Mouse (Mus musculus) MEL (cell line): ENCODE measurements at regions not wholly inside any gene's neighbourhood (a gene's known extent, or its start where the extent isn't known, plus 50 kb on each side); places are given as distances from the start of the nearest gene placed in this dataset.

Source experiments
- DNase-seq: peaks from one replicate; pipeline ENCODE4 v3.0.0; 2011; ENCODE audit warnings: low read depth, low spot score
- H3K27ac ChIP-seq: 2 replicates; pipeline ENCODE4 v1.5.1; 2012; ENCODE audit warnings: low read depth, mild to moderate bottlenecking, control low read depth, low read length, moderate library complexity; ENCODE audit not compliant: control insufficient read depth
- H3K27me3 ChIP-seq, 2 experiments: fragments of 150-350 bp in 1 of 2; sonication (generic) in 1 of 2; 2 replicates each; pipeline ENCODE4 v1.6.1; 2012; ENCODE audit warnings: low read length in 2 of 2, mild to moderate bottlenecking in 2 of 2, improper control_type of control experiment in 1 of 2, moderate library complexity in 1 of 2; ENCODE audit not compliant: insufficient read depth in 2 of 2, control insufficient read depth in 1 of 2
- H3K36me3 ChIP-seq, 2 experiments: 2 replicates each; pipeline ENCODE4 v1.6.1; 2012 to 2014; ENCODE audit warnings: low read length in 2 of 2, improper control_type of control experiment in 1 of 2, inconsistent platforms in 1 of 2, mild to moderate bottlenecking in 1 of 2; ENCODE audit not compliant: insufficient read depth in 2 of 2, control insufficient read depth in 1 of 2
- H3K4me1 ChIP-seq, 2 experiments: fragments of 150-350 bp in 1 of 2; sonication (generic) in 1 of 2; 2 replicates each; pipeline ENCODE4 v1.6.1; 2012; ENCODE audit warnings: low read length in 2 of 2, improper control_type of control experiment in 1 of 2, mild to moderate bottlenecking in 1 of 2; ENCODE audit not compliant: insufficient read depth in 2 of 2, control insufficient read depth in 1 of 2
- H3K4me3 ChIP-seq, 2 experiments: fragments of 150-350 bp in 1 of 2; sonication (generic) in 1 of 2; 2 replicates each; pipeline ENCODE4 v1.5.1; 2012; ENCODE audit warnings: low read depth in 2 of 2, low read length in 2 of 2, mild to moderate bottlenecking in 2 of 2, moderate library complexity in 2 of 2, control low read depth in 1 of 2, improper control_type of control experiment in 1 of 2; ENCODE audit not compliant: control insufficient read depth in 1 of 2, insufficient read depth in 1 of 2
- H3K79me2 ChIP-seq: 2 replicates; pipeline ENCODE4 v1.6.1; 2012; ENCODE audit warnings: mild to moderate bottlenecking, low read length, moderate library complexity; ENCODE audit not compliant: control insufficient read depth, poor library complexity, insufficient read depth
- H3K9ac ChIP-seq: 2 replicates; pipeline ENCODE4 v1.6.1; 2012; ENCODE audit warnings: low read depth, mild to moderate bottlenecking, control low read depth, low read length, moderate library complexity; ENCODE audit not compliant: control insufficient read depth, poor library complexity, severe bottlenecking
- H3K9me3 ChIP-seq: fragments of 150-350 bp; sonication (generic); replicated peaks from 2 replicates; pipeline ENCODE4 v1.6.1; 2012; ENCODE audit warnings: mild to moderate bottlenecking, low read length, improper control_type of control experiment, moderate library complexity; ENCODE audit not compliant: insufficient read depth
- BHLHE40 ChIP-seq: IDR thresholded peaks from 2 replicates; pipeline ENCODE4 v1.6.1; 2012; ENCODE audit warnings: low read depth, mild to moderate bottlenecking, inconsistent platforms, low read length, improper control_type of control experiment, borderline replicate concordance
- CHD1 ChIP-seq: IDR thresholded peaks from 2 replicates; pipeline ENCODE4 v1.6.1; 2012; ENCODE audit warnings: low read depth, mild to moderate bottlenecking, inconsistent platforms, low read length, improper control_type of control experiment
- CTCF ChIP-seq, 3 experiments: IDR thresholded peaks in 2 of 3; conservative IDR thresholded peaks in 1 of 3; 2 replicates each; pipeline ENCODE4 v1.5.1; 2011 to 2012; ENCODE audit warnings: low read length in 3 of 3, low read depth in 2 of 3, mild to moderate bottlenecking in 2 of 3, improper control_type of control experiment in 1 of 3, inconsistent platforms in 1 of 3, mixed read lengths in 1 of 3, moderate library complexity in 1 of 3; ENCODE audit not compliant: control insufficient read depth in 1 of 3, insufficient read depth in 1 of 3, poor library complexity in 1 of 3, severe bottlenecking in 1 of 3
- E2F4 ChIP-seq: IDR thresholded peaks from 2 replicates; pipeline ENCODE4 v1.6.1; 2011; ENCODE audit warnings: low read depth, low read length, improper control_type of control experiment, borderline replicate concordance
- EP300 ChIP-seq, 2 experiments: IDR thresholded peaks; 2 replicates each; pipeline ENCODE4 v1.6.1; 2011; ENCODE audit warnings: improper control_type of control experiment in 2 of 2, low read length in 2 of 2, low read depth in 1 of 2, mild to moderate bottlenecking in 1 of 2
- ETS1 ChIP-seq: IDR thresholded peaks from 2 replicates; pipeline ENCODE4 v1.6.1; 2012; ENCODE audit warnings: low read depth, mild to moderate bottlenecking, inconsistent platforms, low read length, improper control_type of control experiment, moderate library complexity
- GABPA ChIP-seq: IDR thresholded peaks from 2 replicates; pipeline ENCODE4 v1.6.1; 2012; ENCODE audit warnings: low read depth, mild to moderate bottlenecking, inconsistent platforms, low read length, improper control_type of control experiment, moderate library complexity
- GATA1 ChIP-seq: IDR thresholded peaks from 2 replicates; pipeline ENCODE4 v1.6.1; 2011; ENCODE audit warnings: low read depth, low read length, improper control_type of control experiment
- HCFC1 ChIP-seq: IDR thresholded peaks from 2 replicates; pipeline ENCODE4 v1.6.1; 2012; ENCODE audit warnings: low read depth, mild to moderate bottlenecking, inconsistent platforms, low read length, improper control_type of control experiment, moderate library complexity
- JUND ChIP-seq: IDR thresholded peaks from 2 replicates; pipeline ENCODE4 v1.6.1; 2011; ENCODE audit warnings: low read depth, mild to moderate bottlenecking, improper control_type of control experiment, low read length
- KAT2A ChIP-seq: conservative IDR thresholded peaks from 2 replicates; pipeline ENCODE4 v1.6.1; 2012; ENCODE audit warnings: low read depth, low read length, improper control_type of control experiment, inconsistent platforms
- MAFK ChIP-seq: IDR thresholded peaks from 2 replicates; pipeline ENCODE4 v1.6.1; 2011; ENCODE audit warnings: low read depth, mild to moderate bottlenecking, low read length, improper control_type of control experiment, borderline replicate concordance
- MAX ChIP-seq: IDR thresholded peaks from 2 replicates; pipeline ENCODE4 v1.6.1; 2011; ENCODE audit warnings: low read length, improper control_type of control experiment
- MXI1 ChIP-seq: IDR thresholded peaks from 2 replicates; pipeline ENCODE4 v1.6.1; 2011; ENCODE audit warnings: mild to moderate bottlenecking, low read depth, low read length, improper control_type of control experiment
- MYB ChIP-seq: IDR thresholded peaks from 2 replicates; pipeline ENCODE4 v1.6.1; 2011; ENCODE audit warnings: mild to moderate bottlenecking, low read depth, low read length, improper control_type of control experiment
- NELFE ChIP-seq: IDR thresholded peaks from 2 replicates; pipeline ENCODE4 v1.6.1; 2011; ENCODE audit warnings: low read depth, low read length, improper control_type of control experiment
- NRF1 ChIP-seq: IDR thresholded peaks from 2 replicates; pipeline ENCODE4 v1.6.1; 2014; ENCODE audit warnings: low read depth, mild to moderate bottlenecking, inconsistent platforms, low read length, improper control_type of control experiment, moderate library complexity; ENCODE audit not compliant: poor library complexity, insufficient read depth, severe bottlenecking
- RCOR1 ChIP-seq: IDR thresholded peaks from 2 replicates; pipeline ENCODE4 v1.6.1; 2012; ENCODE audit warnings: low read depth, mild to moderate bottlenecking, inconsistent platforms, low read length, improper control_type of control experiment
- SIN3A ChIP-seq: IDR thresholded peaks from 2 replicates; pipeline ENCODE4 v1.6.1; 2012; ENCODE audit warnings: low read length, improper control_type of control experiment, inconsistent platforms
- SMC3 ChIP-seq: IDR thresholded peaks from 2 replicates; pipeline ENCODE4 v1.6.1; 2011; ENCODE audit warnings: low read depth, low read length, improper control_type of control experiment
- TBP ChIP-seq: IDR thresholded peaks from 2 replicates; pipeline ENCODE4 v1.8.0; 2011; ENCODE audit warnings: low read depth, low read length, improper control_type of control experiment
- TCF12 ChIP-seq: IDR thresholded peaks from 2 replicates; pipeline ENCODE4 v1.6.1; 2014; ENCODE audit warnings: low read depth, mild to moderate bottlenecking, inconsistent platforms, low read length, improper control_type of control experiment, moderate library complexity
- USF2 ChIP-seq, 2 experiments: IDR thresholded peaks; 2 replicates each; pipeline ENCODE4 v1.6.1; 2011 to 2012; ENCODE audit warnings: improper control_type of control experiment in 2 of 2, low read length in 2 of 2, borderline replicate concordance in 1 of 2, inconsistent platforms in 1 of 2, low read depth in 1 of 2, mild to moderate bottlenecking in 1 of 2; ENCODE audit not compliant: insufficient read depth in 1 of 2
- ZC3H11A ChIP-seq: IDR thresholded peaks from 2 replicates; pipeline ENCODE4 v1.6.1; 2012; ENCODE audit warnings: low read depth, mild to moderate bottlenecking, inconsistent platforms, low read length, improper control_type of control experiment
- ZKSCAN1 ChIP-seq: IDR thresholded peaks from 2 replicates; pipeline ENCODE4 v1.6.1; 2012; ENCODE audit warnings: low read depth, mild to moderate bottlenecking, inconsistent platforms, low read length, improper control_type of control experiment, moderate library complexity
- ZNF384 ChIP-seq: IDR thresholded peaks from 2 replicates; pipeline ENCODE4 v1.6.1; 2012; ENCODE audit warnings: low read depth, mild to moderate bottlenecking, inconsistent platforms, low read length, improper control_type of control experiment

DNA sequence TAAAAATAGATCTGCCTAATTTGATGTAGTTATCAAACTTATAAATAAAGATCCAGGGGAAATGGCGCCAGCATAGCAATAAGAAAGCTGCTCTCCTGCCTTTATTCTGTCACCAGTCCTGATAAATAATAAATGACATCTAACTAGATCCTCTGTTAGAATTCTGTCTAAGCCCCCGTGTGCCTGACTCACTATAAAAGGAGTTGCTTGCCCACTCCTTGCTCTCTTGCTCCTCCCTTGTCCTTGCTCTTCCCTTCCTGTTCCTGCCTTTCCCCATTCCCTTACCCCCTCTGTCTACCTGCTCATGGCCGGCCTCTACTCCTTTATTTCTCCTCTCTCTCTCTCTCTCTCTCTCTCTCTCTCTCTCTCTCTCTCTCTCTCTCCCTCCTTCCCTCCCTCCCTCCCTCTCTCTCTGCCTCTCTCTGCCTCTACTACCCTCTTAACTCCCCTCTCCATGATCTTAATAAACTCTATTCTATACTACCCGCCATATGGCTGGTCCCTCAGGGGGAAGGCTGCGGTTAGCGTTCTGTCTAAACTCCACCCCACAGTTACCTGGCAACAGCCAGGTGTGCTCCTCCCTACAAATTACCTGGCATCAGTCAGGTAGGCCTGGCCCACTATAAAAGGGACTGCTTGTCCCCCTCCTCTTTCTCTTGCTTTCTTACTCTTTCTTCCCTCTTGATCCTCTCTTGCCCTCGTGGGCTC, 71.3 kb upstream of the Bmt2 start:
- no peak for DNase-seq
- Histone ChIP-seq H3K9me3 (no peaks in the 10 kb centered on the region), H3K9ac (no peak overlapping the region), H3K4me1 (no peaks in the 10 kb centered on the region), H3K27ac (no peak overlapping the region), H3K79me2 (no peaks in the 10 kb centered on the region), H3K4me3 (no peak overlapping the region), H3K27me3 (peaks cover 2 to 4% of the 10 kb centered on the region in 2 experiments; a peak in 2 of 4 replicates), H3K36me3 (no peaks in the 10 kb centered on the region)
- TF ChIP-seq E2F4 = no peak
- no peak for TF ChIP-seq JUND
- TF ChIP-seq BHLHE40 = no peak
- no peak for TF ChIP-seq NRF1
- TF ChIP-seq MAX = no peak
- TF ChIP-seq ZC3H11A = no peak
- TF ChIP-seq ZKSCAN1 = no peak
- TF ChIP-seq NELFE = no peak
- no peak for TF ChIP-seq ZNF384
- no peak for TF ChIP-seq EP300 (IDR thresholded peaks at IDR 0.05; ENCODE audit: low read depth in 1 of 2, low read length in 2 of 2)
- no peak for TF ChIP-seq MXI1
- TF ChIP-seq USF2 (IDR thresholded peaks at IDR 0.05; ENCODE audit: borderline replicate concordance in 1 of 2, insufficient read depth in 1 of 2, low read depth in 1 of 2, low read length in 2 of 2) = no peak
- no peak for TF ChIP-seq TCF12
- TF ChIP-seq GATA1 = no peak
- TF ChIP-seq MAFK = no peak
- no peak for TF ChIP-seq SIN3A
- no peak for TF ChIP-seq KAT2A
- no peak for TF ChIP-seq GABPA
- TF ChIP-seq RCOR1 = no peak

DNA sequence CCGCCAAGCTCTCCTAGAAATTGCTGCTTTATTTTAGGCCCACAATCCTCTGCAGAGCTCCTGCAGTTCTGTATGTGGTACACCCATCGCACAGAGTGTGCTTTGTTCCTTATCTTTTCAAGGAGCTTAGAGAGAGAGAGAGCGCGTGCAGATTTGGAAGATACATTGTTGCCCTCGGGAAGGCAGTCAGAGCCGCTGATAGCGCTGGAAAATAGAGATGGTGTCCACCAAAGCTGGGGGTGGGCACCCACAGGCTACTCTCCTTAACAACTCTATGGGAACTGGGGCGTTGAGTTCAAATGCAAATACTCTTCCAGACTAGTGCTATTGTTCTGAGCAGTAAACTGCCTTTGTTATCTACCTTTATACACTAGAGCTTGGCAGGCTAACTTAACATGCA, 70.2 kb upstream of the Bmt2 start:
- Histone ChIP-seq H3K4me1 (no peaks in the 10 kb centered on the region), H3K79me2 (no peaks in the 10 kb centered on the region), H3K27me3 (peaks cover 0 to 2% of the 10 kb centered on the region in 2 experiments; a peak in 2 of 4 replicates), H3K9me3 (no peaks in the 10 kb centered on the region), H3K27ac (no peak overlapping the region), H3K9ac (no peak overlapping the region), H3K4me3 (no peak overlapping the region), H3K36me3 (no peaks in the 10 kb centered on the region)
- DNase-seq = no peak
- TF ChIP-seq GABPA (no peak), KAT2A (no peak), BHLHE40 (no peak), TBP (no peak), TCF12 (no peak), MYB (no peak), SMC3 (no peak), MXI1 (no peak), CTCF (IDR thresholded peaks at IDR 0.05 in 2 of 3, conservative IDR thresholded peaks at IDR 0.05 in 1 of 3; ENCODE audit: control insufficient read depth in 1 of 3, insufficient read depth in 1 of 3, low read depth in 2 of 3, low read length in 3 of 3, poor library complexity in 1 of 3, severe bottlenecking in 1 of 3) (no peak), ETS1 (no peak), RCOR1 (no peak), CHD1 (no peak), ZKSCAN1 (no peak), HCFC1 (no peak)
